Mouse (Mus musculus) limb, embryonic 12.5 days (tissue): ENCODE results near the gene Ggt6. TPM values are rescaled to one million over a fixed set of nuclear protein-coding genes. Genes with fewer than 3 reads are reported as not detected.
A peak's percentile ranks its signal among the peaks of the same experiment; 100 is the strongest.
"Not testable (repeated sequence)": the region's sequence is repeated elsewhere in the genome, so short reads cannot be mapped to it uniquely, and the experiment has no call there.

Experiments
- ATAC-seq: fragments of 200-750 bp; cut with Nextera tagmentation; 2 replicates; pipeline ENCODE4 v1.8.0; 2017; ENCODE audit warnings: low read depth, moderate TSS enrichment; ENCODE audit not compliant: insufficient number of reproducible peaks, insufficient read depth, low FRiP score, low TSS enrichment
- H3K27ac ChIP-seq: fragments of 300-500 bp; sonication (generic); 2 replicates; pipeline ENCODE4 v1.5.1; 2016; ENCODE audit warnings: mild to moderate bottlenecking, moderate library complexity
- H3K27me3 ChIP-seq: fragments of 300-500 bp; sonication (generic); 2 replicates; pipeline ENCODE4 v1.6.1; 2016; ENCODE audit warnings: mild to moderate bottlenecking, moderate library complexity
- H3K36me3 ChIP-seq: fragments of 300-500 bp; sonication (generic); 2 replicates; pipeline ENCODE4 v1.6.1; 2016; ENCODE audit warnings: mild to moderate bottlenecking, moderate library complexity
- H3K4me1 ChIP-seq: fragments of 300-500 bp; sonication (generic); replicated peaks from 2 replicates; pipeline ENCODE4 v1.6.1; 2016
- H3K4me2 ChIP-seq: fragments of 300-500 bp; sonication (generic); 2 replicates; pipeline ENCODE4 v1.6.1; 2016; ENCODE audit warnings: mild to moderate bottlenecking, moderate library complexity
- H3K4me3 ChIP-seq: fragments of 300-500 bp; sonication (generic); replicated peaks from 2 replicates; pipeline ENCODE4 v1.5.1; 2016; ENCODE audit warnings: mild to moderate bottlenecking
- H3K9ac ChIP-seq: fragments of 300-500 bp; sonication (generic); replicated peaks from 2 replicates; pipeline ENCODE4 v1.6.1; 2016; ENCODE audit warnings: mild to moderate bottlenecking, moderate library complexity
- H3K9me3 ChIP-seq: fragments of 300-500 bp; sonication (generic); 2 replicates; pipeline ENCODE4 v1.6.1; 2016; ENCODE audit warnings: mild to moderate bottlenecking, moderate library complexity
- WGBS: fragments of 180-500 bp; shearing (Covaris S2); methylation state at CpG from one replicate; pipeline ENCODE4 v1.1.7; 2016; 5-methylcytosine and 5-hydroxymethylcytosine counted together
- polyA plus RNA-seq: library from polyadenylated mRNA; unstranded; fragments of >200 nt; fragmentation: Nextera tagmentation; extraction: Ambion mirVana; gene quantifications from 2 replicates; pipeline ENCODE4 v1.2.1, GENCODE M21; 2016

The Ggt6 gene
- polyA plus RNA-seq, 1 experiment from 2014 or later, result 0.15 TPM

- 45% methylated on average over 6 of the region's 6 CpGs for WGBS
These were observed 5.3 kb downstream of the Ggt6 start for GRCm38 (mm10) chr11:72440597-72440964.

GRCm38 (mm10) chr11:72440965-72441664, 5.8 kb downstream of the Ggt6 start, which contains the start of gene Mybbp1a:
Gene Mybbp1a, plus strand, starts transcription at chr11:72441355.
- WGBS, result under 1% methylated on average over 46 of the region's 46 CpGs
- Histone ChIP-seq H3K27ac (peak within 1 kb of the TSS; percentile 85), H3K4me1 (peaks cover 10% of the 10 kb centered on the region), H3K36me3 (peaks cover 38% of the 10 kb centered on the region), H3K27me3 (no peaks in the 10 kb centered on the region), H3K4me3 (peak within 1 kb of the TSS; percentile 88), H3K9me3 (no peaks in the 10 kb centered on the region), H3K4me2 (peak within 1 kb of the TSS; percentile 93), H3K9ac (peak within 1 kb of the TSS; percentile 81)
- peak; percentile 76 for ATAC-seq

More at GRCm38 (mm10) chr11:72440597-72440964, 5.3 kb downstream of the Ggt6 start:
- ATAC-seq, H3K4me1 ChIP-seq, H3K9me3 ChIP-seq, H3K27me3 ChIP-seq: not testable (repeated sequence)
- Histone ChIP-seq H3K36me3 (peaks cover 33% of the 10 kb centered on the region), H3K4me3 (peak overlapping the region; percentile 88), H3K27ac (peak overlapping the region; percentile 85), H3K9ac (peak overlapping the region; percentile 81), H3K4me2 (peak overlapping the region; percentile 93)

DNA sequence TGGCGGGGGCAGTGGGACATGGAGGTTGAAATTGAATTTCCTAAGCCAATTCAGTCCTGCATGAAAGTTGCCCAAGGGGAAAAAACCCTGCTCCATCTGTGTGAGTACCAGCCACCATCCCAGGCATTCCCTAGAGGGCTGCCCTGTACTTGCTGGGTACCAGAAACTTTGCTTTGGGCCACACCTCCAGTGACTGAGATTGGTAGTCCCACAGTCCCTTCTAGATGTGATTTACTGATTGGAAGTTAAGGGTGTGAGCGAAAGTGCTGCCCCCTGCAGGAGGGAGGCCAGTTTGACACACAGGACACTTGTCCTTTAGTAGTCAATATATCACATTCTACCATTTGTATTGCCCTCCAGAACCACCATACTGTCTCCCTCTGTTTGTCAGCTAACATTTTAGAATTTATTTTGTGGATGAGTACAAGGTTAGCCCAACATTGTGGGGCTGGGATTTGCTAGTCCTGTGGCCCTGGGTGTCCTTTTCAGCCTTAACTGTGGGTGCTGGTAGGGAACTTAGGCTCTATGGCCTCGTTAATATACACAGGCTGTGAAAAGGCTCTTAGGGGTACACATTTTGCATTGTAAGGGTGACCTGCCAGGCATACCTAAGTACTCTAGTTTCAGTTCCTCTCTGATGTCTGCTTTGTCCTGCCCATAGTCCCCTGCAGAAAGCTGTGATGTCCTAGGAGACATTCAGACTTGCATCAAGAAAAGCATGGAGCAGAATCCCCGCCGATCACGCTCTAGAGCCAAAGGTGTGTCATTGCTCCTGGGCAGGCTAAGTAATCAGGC, 11.2 kb downstream of the Ggt6 start:
- WGBS, result 89% methylated on average over 6 of the region's 6 CpGs
- H3K4me3 ChIP-seq, result no peak overlapping the region
- no peaks in the 10 kb centered on the region for H3K27me3 ChIP-seq
- no peak overlapping the region for H3K4me2 ChIP-seq
- H3K36me3 ChIP-seq, result peaks cover 92% of the 10 kb centered on the region
- peaks cover 10% of the 10 kb centered on the region for H3K4me1 ChIP-seq
- no peaks in the 10 kb centered on the region for H3K9me3 ChIP-seq
- no peak overlapping the region for H3K9ac ChIP-seq
- no peak for ATAC-seq
- H3K27ac ChIP-seq, result no peak overlapping the region

- 88% methylated on average over 8 of the region's 8 CpGs for WGBS
- Histone ChIP-seq H3K4me1 (peaks cover 2% of the 10 kb centered on the region), H3K9me3 (no peaks in the 10 kb centered on the region), H3K4me3 (no peak overlapping the region), H3K27ac (no peak overlapping the region), H3K9ac (no peak overlapping the region), H3K36me3 (peaks cover 100% of the 10 kb centered on the region), H3K27me3 (no peaks in the 10 kb centered on the region), H3K4me2 (no peak overlapping the region)
- ATAC-seq, result no peak
These were observed 12.1 kb downstream of the Ggt6 start for GRCm38 (mm10) chr11:72447475-72447874.

DNA sequence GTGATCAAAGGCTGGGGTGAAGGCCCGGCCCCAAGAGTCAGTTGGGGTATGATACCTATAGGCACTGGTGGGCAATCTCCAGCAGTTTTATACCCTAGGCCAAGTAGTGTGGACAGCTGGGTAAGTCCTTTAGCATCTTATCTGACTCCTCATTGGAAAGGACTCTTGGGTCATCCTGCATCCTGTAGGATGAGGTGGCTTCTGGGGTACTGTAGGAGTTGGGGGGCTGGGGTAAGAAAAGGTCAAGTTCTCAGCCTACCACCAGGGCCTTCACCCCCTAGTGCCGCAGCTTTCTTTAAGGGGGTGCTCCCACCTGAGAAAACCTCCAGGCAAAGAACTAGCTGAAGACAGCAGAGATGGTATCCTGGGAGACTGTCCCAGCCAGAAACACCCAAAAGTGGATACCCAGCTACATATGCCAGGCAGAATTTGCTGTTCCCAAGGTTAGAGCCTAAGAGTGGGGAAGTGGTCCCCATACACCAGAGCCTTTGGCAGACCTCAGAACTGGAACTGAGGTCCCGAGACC, 16.9 kb downstream of the Ggt6 start:
- H3K27ac ChIP-seq, result no peak overlapping the region
- no peak for ATAC-seq
- no peaks in the 10 kb centered on the region for H3K27me3 ChIP-seq
- H3K4me2 ChIP-seq, result no peak overlapping the region
- H3K9ac ChIP-seq, result no peak overlapping the region
- no peaks in the 10 kb centered on the region for H3K4me1 ChIP-seq
- WGBS, result 84% methylated on average over 3 of the region's 3 CpGs
- H3K9me3 ChIP-seq, result no peaks in the 10 kb centered on the region
- H3K4me3 ChIP-seq, result no peak overlapping the region
- peaks cover 56% of the 10 kb centered on the region for H3K36me3 ChIP-seq

DNA sequence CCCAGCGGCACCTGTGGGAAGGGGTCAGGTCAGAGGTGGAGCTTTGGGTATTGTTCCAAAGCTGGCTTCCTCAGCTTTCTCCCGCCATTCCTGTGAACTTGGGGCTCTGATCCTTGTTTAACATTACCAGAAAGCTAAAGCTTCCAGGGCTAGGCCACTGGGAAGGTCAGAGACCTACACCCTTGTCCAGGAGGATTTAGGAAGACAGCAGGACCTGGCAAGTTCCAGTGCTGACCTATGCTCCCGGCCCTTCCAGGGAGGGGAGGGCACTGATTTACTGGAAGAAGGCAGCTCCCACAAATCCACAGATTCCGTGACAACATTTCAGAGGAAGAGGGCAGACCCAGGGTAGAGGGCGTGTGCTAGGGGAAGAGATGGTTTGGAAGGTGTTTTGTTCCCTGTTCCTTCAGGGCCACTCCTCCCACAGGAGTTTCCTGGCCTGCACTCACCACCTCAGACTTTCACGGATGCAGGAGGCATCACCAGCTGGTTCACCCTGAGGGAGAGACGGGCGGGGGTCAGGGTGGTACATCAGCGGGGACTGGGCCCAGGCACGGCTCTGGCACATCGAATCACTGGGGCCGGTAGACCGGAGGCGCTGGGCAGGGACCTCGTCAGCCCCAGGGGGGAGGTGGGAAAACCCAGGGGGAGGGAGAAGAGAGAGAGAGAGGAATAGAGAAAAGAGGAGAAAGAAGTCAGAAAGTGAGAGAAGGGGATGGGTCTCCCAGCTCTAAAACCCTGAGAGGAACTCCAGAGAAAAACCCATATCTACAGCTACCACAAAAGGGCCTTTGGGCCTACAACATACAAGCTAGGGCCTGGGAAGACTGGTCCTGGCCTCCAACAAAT, 18.0 kb downstream of the Ggt6 start:
- no peak for ATAC-seq
- H3K36me3 ChIP-seq, result peaks cover 45% of the 10 kb centered on the region
- no peak overlapping the region for H3K4me2 ChIP-seq
- 58% methylated on average over 15 of the region's 15 CpGs for WGBS
- H3K27me3 ChIP-seq, result no peaks in the 10 kb centered on the region
- no peak overlapping the region for H3K4me3 ChIP-seq
- no peaks in the 10 kb centered on the region for H3K9me3 ChIP-seq
- no peaks in the 10 kb centered on the region for H3K4me1 ChIP-seq
- H3K9ac ChIP-seq, result no peak overlapping the region
- H3K27ac ChIP-seq, result 0 out of 2 replicates have a peak overlapping the region, but pooled peaks have one; percentile 7

DNA sequence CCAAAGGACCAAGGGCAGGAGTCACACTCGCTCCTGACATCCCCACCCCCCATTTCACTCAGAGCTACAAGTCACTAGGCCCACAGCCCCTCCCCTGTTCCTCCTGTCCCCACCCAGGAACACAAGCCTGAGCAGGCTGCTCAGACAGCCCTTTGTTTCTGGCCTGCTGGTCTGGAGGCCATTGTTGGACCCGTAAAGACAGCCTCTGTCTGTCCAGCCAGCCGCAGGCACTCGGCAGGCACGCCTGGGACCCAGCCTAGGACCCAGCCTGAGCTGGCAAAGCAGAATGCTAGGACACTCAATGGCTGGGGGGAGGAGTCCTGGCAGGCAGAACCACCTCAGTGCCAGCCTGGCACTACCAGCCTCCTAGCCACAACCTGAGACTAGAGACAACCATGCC, 20.4 kb downstream of the Ggt6 start:
- no peak for ATAC-seq
- H3K27ac ChIP-seq, result no peak overlapping the region

DNA sequence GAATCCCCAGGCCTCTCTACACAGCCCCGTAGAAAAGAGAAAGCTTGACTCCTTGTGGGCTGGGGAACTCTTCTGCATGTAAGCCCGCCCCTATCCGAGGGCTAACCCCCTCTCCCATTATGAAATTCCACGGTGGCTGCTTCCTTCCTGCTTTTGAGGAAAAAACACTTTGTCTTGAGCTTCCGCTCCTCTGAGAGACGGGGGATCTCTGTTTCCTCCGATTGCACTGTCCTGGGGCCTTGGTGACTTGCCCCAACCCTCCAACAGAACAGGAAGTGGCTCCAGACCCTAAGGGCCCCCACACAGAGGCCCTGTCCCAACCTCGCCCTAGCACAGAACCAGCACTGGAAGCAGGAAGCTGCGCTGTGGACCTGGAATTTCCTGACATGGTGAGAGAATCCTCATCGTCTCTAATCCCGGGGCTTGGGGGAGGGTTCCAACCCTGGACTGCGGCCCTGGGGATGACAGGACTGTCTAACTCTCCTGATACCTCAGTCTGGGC, 22.7 kb downstream of the Ggt6 start:
- ATAC-seq, result no peak
- Histone ChIP-seq H3K27me3 (no peaks in the 10 kb centered on the region), H3K36me3 (no peaks in the 10 kb centered on the region), H3K4me2 (no peak overlapping the region), H3K4me1 (no peaks in the 10 kb centered on the region), H3K9me3 (no peaks in the 10 kb centered on the region), H3K27ac (no peak overlapping the region), H3K4me3 (no peak overlapping the region), H3K9ac (no peak overlapping the region)
- WGBS, result 70% methylated on average over 12 of the region's 12 CpGs

More for the DNA sequence above, 20.4 kb downstream of the Ggt6 start:
- H3K4me3 ChIP-seq, result no peak overlapping the region
- no peaks in the 10 kb centered on the region for H3K4me1 ChIP-seq
- no peaks in the 10 kb centered on the region for H3K9me3 ChIP-seq
- H3K4me2 ChIP-seq, result no peak overlapping the region
- no peak overlapping the region for H3K9ac ChIP-seq
- 66% methylated on average over 5 of the region's 5 CpGs for WGBS
- no peaks in the 10 kb centered on the region for H3K27me3 ChIP-seq
- H3K36me3 ChIP-seq, result peaks cover 22% of the 10 kb centered on the region

DNA sequence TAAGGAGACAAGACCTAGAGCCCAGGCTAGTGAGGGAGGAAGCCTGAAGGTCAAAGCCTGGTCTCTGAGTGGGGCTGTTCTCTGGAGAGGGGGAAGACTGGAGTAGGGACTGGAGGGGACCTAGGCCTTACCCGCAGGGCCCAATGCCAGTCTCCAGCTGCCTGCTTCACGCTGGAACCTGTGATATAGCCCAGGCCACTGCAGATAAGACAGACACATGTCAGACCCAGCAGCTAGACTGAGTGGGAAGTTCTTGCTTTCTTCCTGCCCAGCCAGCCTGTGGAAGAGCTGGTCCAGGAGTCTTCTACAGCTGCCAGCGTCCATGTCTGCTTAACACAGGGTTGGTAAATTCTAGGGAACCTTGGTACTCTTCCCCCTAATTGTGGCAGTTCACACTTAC, 23.2 kb downstream of the Ggt6 start:
- Histone ChIP-seq H3K27ac (no peak overlapping the region; the same call in 1 of the 2 replicates), H3K9me3 (no peaks in the 10 kb centered on the region)
- ATAC-seq, result no peak

DNA sequence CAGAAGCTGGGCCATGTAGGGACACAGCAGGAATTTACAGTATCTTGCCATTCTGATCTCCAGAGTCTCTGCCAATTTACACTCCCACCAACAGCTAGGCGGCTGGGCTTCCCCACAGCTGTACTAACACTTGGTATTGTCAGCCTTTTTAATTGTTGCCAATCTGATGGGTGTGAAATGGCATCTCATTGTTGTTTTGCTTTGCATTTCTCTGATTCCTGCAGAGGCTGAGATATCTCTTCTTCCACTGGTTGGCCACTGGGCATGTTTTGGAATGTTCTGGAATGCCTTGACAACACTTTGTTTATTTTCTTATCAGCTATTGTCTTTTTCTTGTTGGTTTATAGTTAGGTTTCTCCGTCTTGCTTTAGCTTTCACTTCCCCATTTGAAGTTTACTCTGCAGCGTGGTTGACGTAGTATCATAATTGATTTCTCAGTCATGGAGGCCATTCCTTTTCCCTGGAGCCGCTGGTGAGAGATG, 26.2 kb downstream of the Ggt6 start:
- no peaks in the 10 kb centered on the region for H3K36me3 ChIP-seq
- no peak overlapping the region for H3K4me2 ChIP-seq
- H3K4me1 ChIP-seq, result peaks cover 4% of the 10 kb centered on the region
- WGBS, result 64% methylated on average over 5 of the region's 5 CpGs
- no peak overlapping the region for H3K9ac ChIP-seq
- ATAC-seq, result no peak
- H3K9me3 ChIP-seq, result no peaks in the 10 kb centered on the region
- H3K4me3 ChIP-seq, result no peak overlapping the region
- no peak overlapping the region for H3K27ac ChIP-seq
- H3K27me3 ChIP-seq, result no peaks in the 10 kb centered on the region

More for the DNA sequence above, 23.2 kb downstream of the Ggt6 start:
- Histone ChIP-seq H3K4me3 (no peak overlapping the region), H3K27me3 (no peaks in the 10 kb centered on the region), H3K4me1 (no peaks in the 10 kb centered on the region), H3K4me2 (no peak overlapping the region), H3K9ac (no peak overlapping the region), H3K36me3 (no peaks in the 10 kb centered on the region)
- WGBS, result 84% methylated on average over 3 of the region's 3 CpGs
